Mouse (Mus musculus): ENCODE measurements at regions not wholly inside any gene's neighbourhood (a gene's known extent, or its start where the extent isn't known, plus 50 kb on each side); places are given as distances from the start of the nearest gene placed in this dataset.

- TF ChIP-seq POLR2A (IDR thresholded peaks at IDR 0.05; ENCODE audit: extremely low read depth, insufficient read depth, low read length) (no peak), CTCF (IDR thresholded peaks at IDR 0.05; ENCODE audit: low read depth, low read length) (no peak)
Observed at GRCm38 (mm10) chr16:58100351-58100750, 307.9 kb upstream of the Dcbld2 start.
